1 mouse cellular context compared by ENCODE assay signal in the genomic region with DNA sequence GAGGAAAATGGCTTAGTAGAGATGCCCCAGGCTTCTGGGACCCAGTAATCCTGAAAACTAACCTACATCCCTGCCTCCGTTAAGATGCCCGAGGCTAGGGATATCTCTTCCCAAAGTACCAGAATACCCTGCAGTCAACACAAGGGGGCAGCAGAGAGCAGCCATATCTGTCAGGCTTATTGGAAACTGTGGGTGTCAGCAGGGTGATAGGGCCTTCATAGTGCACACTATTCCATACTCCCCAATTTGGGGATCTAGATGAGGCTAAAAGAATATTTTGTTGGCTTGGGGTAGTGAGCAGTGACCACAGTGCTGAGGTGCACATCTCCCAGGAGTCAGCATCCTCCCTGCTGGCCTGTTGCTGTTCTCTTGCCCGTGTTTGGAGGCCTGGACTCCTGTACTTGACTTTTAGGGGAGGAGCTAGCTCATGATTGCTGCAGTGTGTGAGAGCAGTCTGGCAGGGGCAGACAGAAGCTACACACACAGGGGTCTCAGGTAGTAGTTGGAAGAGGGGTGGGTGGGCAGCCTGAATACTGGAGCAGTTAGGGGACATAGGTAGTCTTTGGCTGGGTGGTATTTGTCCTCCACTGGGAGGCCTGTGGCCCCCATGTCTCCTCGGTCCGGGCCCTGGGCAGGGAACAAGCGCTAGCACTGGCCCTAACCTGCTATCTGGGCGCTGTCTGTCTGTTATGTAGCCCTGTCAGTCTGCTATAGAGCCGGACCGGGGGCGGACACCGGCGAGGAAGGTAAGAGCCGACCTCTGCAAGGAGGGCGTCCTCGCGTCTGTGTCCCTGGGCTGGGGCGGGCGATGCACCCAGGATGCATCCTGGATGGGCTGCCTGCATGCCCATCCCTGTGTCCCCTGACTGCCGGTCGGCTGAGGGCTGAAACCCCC.
A peak's percentile ranks its signal among the peaks of the same experiment; 100 is the strongest.
TF ChIP-seq lines count a peak whose summit lies in the region.

No protein-coding gene starts in this region.

TF ChIP-seq in MEL, 35 proteins besides CTCF, POLR2A, EP300 and RAD21:
- TF ChIP-seq TAL1 (IDR thresholded peaks at IDR 0.05; ENCODE audit: low read length) (no peak), CHD2 (IDR thresholded peaks at IDR 0.05; ENCODE audit: low read length) (no peak), HCFC1 (IDR thresholded peaks at IDR 0.05; ENCODE audit: low read depth, low read length) (0 out of 2 replicates have a peak, but pooled peaks have one; percentile 24), MYB (IDR thresholded peaks at IDR 0.05; ENCODE audit: low read depth, low read length) (no peak), TCF12 (IDR thresholded peaks at IDR 0.05; ENCODE audit: low read depth, low read length) (no peak), POLR2AphosphoS5 (IDR thresholded peaks at IDR 0.05; ENCODE audit: borderline replicate concordance, low read depth, low read length) (no peak), ELF1 (IDR thresholded peaks at IDR 0.05; ENCODE audit: low read depth, low read length) (0 out of 2 replicates have a peak, but pooled peaks have one; percentile 11), KAT2A (conservative IDR thresholded peaks at IDR 0.05; ENCODE audit: low read depth, low read length) (no peak; the same call in 1 of the 2 replicates), MAX (IDR thresholded peaks at IDR 0.05; ENCODE audit: low read length) (peak; percentile 37; the same call in 1 of the 2 replicates), MAZ (IDR thresholded peaks at IDR 0.05; ENCODE audit: low read depth, low read length) (0 out of 2 replicates have a peak, but pooled peaks have one; percentile 56), SIN3A (IDR thresholded peaks at IDR 0.05; ENCODE audit: low read length) (peak; percentile 44; the same call in 1 of the 2 replicates), MYC (IDR thresholded peaks at IDR 0.05; ENCODE audit: low read depth, low read length) (0 out of 2 replicates have a peak, but pooled peaks have one; percentile 25), NRF1 (IDR thresholded peaks at IDR 0.05; ENCODE audit: insufficient read depth, low read depth, low read length, poor library complexity, severe bottlenecking) (no peak), BHLHE40 (IDR thresholded peaks at IDR 0.05; ENCODE audit: borderline replicate concordance, low read depth, low read length) (peak; percentile 66), GATA1 (IDR thresholded peaks at IDR 0.05; ENCODE audit: low read depth, low read length) (0 out of 2 replicates have a peak, but pooled peaks have one; percentile 19), POLR2AphosphoS2 (IDR thresholded peaks at IDR 0.05; ENCODE audit: low read length) (no peak), RCOR1 (IDR thresholded peaks at IDR 0.05; ENCODE audit: low read depth, low read length) (no peak), E2F4 (IDR thresholded peaks at IDR 0.05; ENCODE audit: borderline replicate concordance, low read depth, low read length) (peak; percentile 26; the same call in 1 of the 2 replicates), MEF2A (IDR thresholded peaks at IDR 0.05; ENCODE audit: extremely low read depth, insufficient replicate concordance, low read depth, low read length, poor library complexity, severe bottlenecking) (no peak), GABPA (IDR thresholded peaks at IDR 0.05; ENCODE audit: low read depth, low read length) (no peak), CHD1 (IDR thresholded peaks at IDR 0.05; ENCODE audit: low read depth, low read length) (no peak), JUND (IDR thresholded peaks at IDR 0.05; ENCODE audit: low read depth, low read length) (0 out of 2 replicates have a peak, but pooled peaks have one; percentile 46), ZC3H11A (IDR thresholded peaks at IDR 0.05; ENCODE audit: low read depth, low read length) (peak; percentile 43), USF1 (IDR thresholded peaks at IDR 0.05; ENCODE audit: low read depth, low read length) (no peak), TBP (IDR thresholded peaks at IDR 0.05; ENCODE audit: low read depth, low read length) (no peak), MXI1 (IDR thresholded peaks at IDR 0.05; ENCODE audit: low read depth, low read length) (no peak; the same call in 1 of the 2 replicates), MAFK (IDR thresholded peaks at IDR 0.05; ENCODE audit: borderline replicate concordance, low read depth, low read length) (no peak), ETS1 (IDR thresholded peaks at IDR 0.05; ENCODE audit: low read depth, low read length) (no peak), ZKSCAN1 (IDR thresholded peaks at IDR 0.05; ENCODE audit: low read depth, low read length) (no peak), SMC3 (IDR thresholded peaks at IDR 0.05; ENCODE audit: low read depth, low read length) (peak; percentile 81), ZNF384 (IDR thresholded peaks at IDR 0.05; ENCODE audit: low read depth, low read length) (no peak), USF2 (IDR thresholded peaks at IDR 0.05; ENCODE audit: borderline replicate concordance in 1 of 2, insufficient read depth in 1 of 2, low read depth in 1 of 2, low read length in 2 of 2) (no peak), ZMIZ1 (IDR thresholded peaks at IDR 0.05; ENCODE audit: low read depth, low read length) (0 out of 2 replicates have a peak, but pooled peaks have one; percentile 19), UBTF (IDR thresholded peaks at IDR 0.05; ENCODE audit: borderline replicate concordance, insufficient read depth, low read depth, low read length) (no peak)
